Mouse (Mus musculus): ENCODE measurements at regions not wholly inside any gene's neighbourhood (a gene's known extent, or its start where the extent isn't known, plus 50 kb on each side); places are given as distances from the start of the nearest gene placed in this dataset.

DNA sequence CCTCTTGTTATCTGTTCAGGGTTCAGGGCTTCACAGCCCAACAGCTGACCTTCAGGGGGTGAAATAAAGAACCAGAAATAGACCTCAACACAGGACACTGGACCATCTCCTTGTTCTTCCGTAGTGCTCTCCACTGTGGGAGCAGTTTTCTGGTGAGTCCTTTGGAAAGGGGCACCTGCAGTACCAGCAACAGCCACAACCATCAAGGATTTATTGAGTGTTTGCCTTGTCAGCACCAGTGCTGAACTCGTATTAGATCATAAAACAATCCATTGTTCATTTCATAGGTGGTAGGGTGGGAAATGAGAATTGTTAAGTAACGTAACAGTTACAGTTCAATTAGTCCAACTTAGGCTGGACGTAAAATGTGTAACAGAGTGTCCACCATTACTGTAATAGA is 63.9 kb upstream of the Dusp10 start:
- TF ChIP-seq CTCF (IDR thresholded peaks at IDR 0.05; ENCODE audit: extremely low read depth, insufficient read depth, insufficient read length, insufficient replicate concordance) (no peak), POLR2A (IDR thresholded peaks at IDR 0.05; ENCODE audit: low read depth, low read length) (no peak)
